Mouse (Mus musculus) spleen, adult 2 months (tissue): ENCODE measurements around the gene Adamts14.

ENCODE experiments used
- CTCF ChIP-seq: fragments of 200-500 bp; IDR thresholded peaks from 2 replicates; pipeline ENCODE4 v1.5.1; 2011; ENCODE audit warnings: mild to moderate bottlenecking, inconsistent platforms; ENCODE audit not compliant: insufficient read depth, insufficient read length, insufficient replicate concordance; ENCODE audit errors: extremely low read depth
- POLR2A ChIP-seq: fragments of 200-500 bp; IDR thresholded peaks from 2 replicates; pipeline ENCODE4 v1.6.1; 2011; ENCODE audit warnings: low read depth, low read length, inconsistent platforms

DNA sequence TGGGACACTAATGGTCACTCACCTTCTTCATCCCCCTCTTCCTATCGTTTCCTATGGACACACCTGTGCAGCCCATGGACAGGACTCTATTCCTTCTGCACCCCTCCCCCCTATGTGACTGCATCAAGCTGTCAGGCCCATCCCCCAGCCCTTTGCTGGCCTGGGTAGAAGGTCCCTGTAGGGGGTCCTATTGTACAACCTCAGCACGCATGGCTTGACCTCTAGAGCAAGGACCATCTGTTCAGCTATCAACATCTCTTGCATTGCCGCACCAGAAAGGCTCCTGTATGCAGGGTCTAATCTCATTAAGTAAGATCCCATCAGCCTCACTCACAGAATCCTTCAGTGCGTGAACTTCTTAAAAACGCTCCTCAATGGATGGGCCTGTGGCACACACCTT lies 47.5 kb downstream of the Adamts14 start:
- TF ChIP-seq CTCF (no peak), POLR2A (no peak)
